10 mouse cellular contexts compared by ENCODE assay signal in genomic region chr7:120328087-120328793, GRCm38 (mm10). TPM values are rescaled to one million over a fixed set of nuclear protein-coding genes. Genes with fewer than 3 reads are reported as not detected.
A peak's percentile ranks its signal among the peaks of the same experiment; 100 is the strongest.
DNase-seq lines count a peak whose midpoint lies in the region; ATAC-seq lines count a peak whose summit lies in the region.
"Had no signal": no experiment of that assay in that cellular context is flagged by ENCODE, and none has a peak within 500 bp of the region (broad histone marks: within the 10 kb centered on the region; RNA-seq: fewer than 3 reads in every experiment).

Gene Abca15, plus strand, starts transcription at chr7:120328670.

- peak within 1 kb of the TSS; percentile 18; the same call in 1 of the 2 replicates for H3K4me3 ChIP-seq in forebrain, embryonic 11.5 days (ENCODE audit: low read depth, low read length)
- peak within 1 kb of the TSS; percentile 25; the same call in 1 of the 2 replicates for H3K4me3 ChIP-seq in midbrain, embryonic 15.5 days

- no peaks in the 10 kb centered on the region for H3K9me3 ChIP-seq in forebrain, embryonic 11.5 days (ENCODE audit: control insufficient read depth, low read length)
- H3K9me3 ChIP-seq in midbrain, embryonic 15.5 days: no peaks in the 10 kb centered on the region

- DNase-seq in layer of hippocampus, postnatal 10 days (ENCODE audit: low spot score in 2 of 2): peak; percentile 28 to 29
- DNase-seq in layer of hippocampus, adult 9-10 months (ENCODE audit: low spot score): no peak
- peak; percentile 23 to 29 for DNase-seq in adrenal gland, postnatal 36 days
- no peak for DNase-seq in forebrain, embryonic 11.5 days (ENCODE audit: low spot score)
- peak; percentile 66 for DNase-seq in kidney, adult 18-20 months
- no peak for DNase-seq in thymus, postnatal 0 days (ENCODE audit: low spot score)
- DNase-seq in left cerebral cortex, adult 18-20 months (ENCODE audit: low spot score in 2 of 2): no peak

- ATAC-seq in forebrain, embryonic 11.5 days (replicated peaks; ENCODE audit: low FRiP score): peak; percentile 12
- ATAC-seq in midbrain, embryonic 15.5 days (replicated peaks): peak; percentile 39; the same call in 1 of the 2 replicates
- ATAC-seq: Patski had no signal

- H3K4me1 ChIP-seq in forebrain, embryonic 11.5 days (replicated peaks; ENCODE audit: control insufficient read depth, insufficient read depth, low read length): no peaks in the 10 kb centered on the region
- peaks cover 8% of the 10 kb centered on the region for H3K4me1 ChIP-seq in midbrain, embryonic 15.5 days

- H3K27ac ChIP-seq in forebrain, embryonic 11.5 days (ENCODE audit: low read depth, low read length): no peak within 1 kb of the TSS
- H3K27ac ChIP-seq in midbrain, embryonic 15.5 days: no peak within 1 kb of the TSS

- peak within 1 kb of the TSS; percentile 54; the same call in 1 of the 2 replicates for H3K4me2 ChIP-seq in forebrain, embryonic 11.5 days (ENCODE audit: low read depth, low read length, severe bottlenecking)
- H3K4me2 ChIP-seq in midbrain, embryonic 15.5 days: peak within 1 kb of the TSS; percentile 56

- 86% methylated on average over 22 of the region's 22 CpGs for WGBS in forebrain, embryonic 11.5 days
- 85% methylated on average over 22 of the region's 22 CpGs for WGBS in midbrain, embryonic 15.5 days

- H3K27me3 ChIP-seq in forebrain, embryonic 11.5 days (ENCODE audit: control insufficient read depth, insufficient read depth, low read length): no peaks in the 10 kb centered on the region
- H3K27me3 ChIP-seq in midbrain, embryonic 15.5 days (replicated peaks): no peaks in the 10 kb centered on the region

- no peaks in the 10 kb centered on the region for H3K36me3 ChIP-seq in forebrain, embryonic 11.5 days (ENCODE audit: control insufficient read depth, insufficient read depth, low read length)
- H3K36me3 ChIP-seq in midbrain, embryonic 15.5 days (replicated peaks): no peaks in the 10 kb centered on the region

- no peak within 1 kb of the TSS; the same call in 1 of the 2 replicates for H3K9ac ChIP-seq in forebrain, embryonic 11.5 days (ENCODE audit: low read length)
- no peak within 1 kb of the TSS for H3K9ac ChIP-seq in midbrain, embryonic 15.5 days

RNA-seq across cellular contexts. Expression of gene Abca15, which starts in this region (rescaled TPM):
- under 1 TPM in 1 of 2 experiments, not detected in 1; 0.25 TPM for total RNA-seq in layer of hippocampus, postnatal 10 days (2021)
- total RNA-seq in adrenal gland, postnatal 36 days (2021): not detected
- not detected in 2 replicates for polyA plus RNA-seq in forebrain, embryonic 11.5 days (2014; fragmentation: Nextera tagmentation; extraction: Ambion mirVana)
- polyA plus RNA-seq in midbrain, embryonic 15.5 days (2015; fragmentation: Nextera tagmentation; extraction: Ambion mirVana): not detected in 2 replicates
- polyA plus RNA-seq in thymus, postnatal 0 days (2015; fragmentation: Nextera tagmentation; extraction: Ambion mirVana): 0.07 TPM in 1 of 2 replicates, not detected in the other
- total RNA-seq in left cerebral cortex, adult 18-20 months (2021): not detected
- total RNA-seq: neutrophil, adult 5-6 weeks had no signal
- polyA plus RNA-seq: Patski had no signal

Comparison
In these comparisons a context has a peak if more than half of its experiments do, and no peak if none do; other contexts are left out.
1. Peak in DNase-seq in layer of hippocampus, postnatal 10 days; RNA of the gene not detected or under 1 TPM.
2. Peak in DNase-seq in adrenal gland, postnatal 36 days; RNA of the gene not detected or under 1 TPM.
3. Peak in ATAC-seq, H3K4me3 ChIP-seq and H3K4me2 ChIP-seq in forebrain, embryonic 11.5 days; RNA of the gene not detected or under 1 TPM.
4. Peak in ATAC-seq, H3K4me3 ChIP-seq and H3K4me2 ChIP-seq in midbrain, embryonic 15.5 days; RNA of the gene not detected or under 1 TPM.